Comparison of ENCODE assay signal across 1 mouse cellular context in the genomic region with DNA sequence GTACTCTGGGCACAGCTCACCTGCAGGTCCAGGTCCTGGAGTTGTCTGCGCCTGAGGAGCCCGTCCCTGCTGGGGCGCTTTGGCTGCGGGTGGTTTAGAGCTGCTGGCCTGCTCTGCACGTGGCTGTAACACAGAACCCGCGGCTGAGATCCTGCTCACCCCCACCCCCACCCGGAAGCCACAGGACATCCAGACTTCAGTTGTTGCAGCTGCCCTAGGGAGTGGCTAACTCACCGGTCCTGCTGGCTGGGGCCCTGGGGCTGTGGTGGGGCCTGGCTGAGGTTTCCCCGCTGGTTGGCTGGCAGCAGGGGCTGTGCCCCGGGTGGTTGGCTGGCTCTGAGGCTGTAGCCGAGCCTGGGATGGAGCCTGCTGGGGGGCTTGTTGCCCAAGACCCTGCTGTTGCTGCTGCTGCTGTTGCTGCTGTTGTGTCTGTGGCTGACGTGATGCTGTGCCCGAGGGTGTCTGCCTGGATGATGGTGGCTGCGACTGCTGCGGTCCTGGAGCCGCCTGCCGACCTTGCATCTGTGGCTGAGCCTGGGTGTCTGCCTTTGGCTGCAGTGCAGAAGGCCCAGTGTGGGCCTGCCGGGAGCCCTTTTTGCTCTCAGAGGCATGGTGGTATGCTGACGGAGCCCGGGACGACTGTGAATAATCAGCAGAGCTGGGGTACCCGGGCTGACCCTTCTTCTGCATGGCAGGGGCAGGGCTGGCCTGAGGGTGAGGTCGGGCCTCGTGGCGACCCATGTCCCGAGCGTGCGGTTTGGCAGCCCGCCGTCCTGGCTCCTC.
TF ChIP-seq lines count a peak whose summit lies in the region.

No protein-coding gene starts in this region.

TF ChIP-seq in MEL, 35 proteins besides CTCF, POLR2A, EP300 and RAD21 (continued from another document):
- TF ChIP-seq E2F4 (IDR thresholded peaks at IDR 0.05; ENCODE audit: borderline replicate concordance, low read depth, low read length) (no peak), UBTF (IDR thresholded peaks at IDR 0.05; ENCODE audit: borderline replicate concordance, insufficient read depth, low read depth, low read length) (no peak), CHD2 (IDR thresholded peaks at IDR 0.05; ENCODE audit: low read length) (peak; percentile 26; the same call in 1 of the 2 replicates), CHD1 (IDR thresholded peaks at IDR 0.05; ENCODE audit: low read depth, low read length) (no peak), MAZ (IDR thresholded peaks at IDR 0.05; ENCODE audit: low read depth, low read length) (no peak), ZC3H11A (IDR thresholded peaks at IDR 0.05; ENCODE audit: low read depth, low read length) (no peak), POLR2AphosphoS5 (IDR thresholded peaks at IDR 0.05; ENCODE audit: borderline replicate concordance, low read depth, low read length) (no peak), NRF1 (IDR thresholded peaks at IDR 0.05; ENCODE audit: insufficient read depth, low read depth, low read length, poor library complexity, severe bottlenecking) (no peak), MXI1 (IDR thresholded peaks at IDR 0.05; ENCODE audit: low read depth, low read length) (peak; percentile 96), RCOR1 (IDR thresholded peaks at IDR 0.05; ENCODE audit: low read depth, low read length) (no peak), KAT2A (conservative IDR thresholded peaks at IDR 0.05; ENCODE audit: low read depth, low read length) (no peak), TAL1 (IDR thresholded peaks at IDR 0.05; ENCODE audit: low read length) (no peak), MAX (IDR thresholded peaks at IDR 0.05; ENCODE audit: low read length) (peak; percentile 94), MEF2A (IDR thresholded peaks at IDR 0.05; ENCODE audit: extremely low read depth, insufficient replicate concordance, low read depth, low read length, poor library complexity, severe bottlenecking) (no peak), MYC (IDR thresholded peaks at IDR 0.05; ENCODE audit: low read depth, low read length) (peak; percentile 97), TBP (IDR thresholded peaks at IDR 0.05; ENCODE audit: low read depth, low read length) (peak; percentile 39; the same call in 1 of the 2 replicates), JUND (IDR thresholded peaks at IDR 0.05; ENCODE audit: low read depth, low read length) (no peak), ZKSCAN1 (IDR thresholded peaks at IDR 0.05; ENCODE audit: low read depth, low read length) (no peak; the same call in 1 of the 2 replicates), ZMIZ1 (IDR thresholded peaks at IDR 0.05; ENCODE audit: low read depth, low read length) (no peak), GATA1 (IDR thresholded peaks at IDR 0.05; ENCODE audit: low read depth, low read length) (no peak), BHLHE40 (IDR thresholded peaks at IDR 0.05; ENCODE audit: borderline replicate concordance, low read depth, low read length) (peak; percentile 69), TCF12 (IDR thresholded peaks at IDR 0.05; ENCODE audit: low read depth, low read length) (peak; percentile 56; the same call in 1 of the 2 replicates), USF2 (IDR thresholded peaks at IDR 0.05; ENCODE audit: borderline replicate concordance in 1 of 2, insufficient read depth in 1 of 2, low read depth in 1 of 2, low read length in 2 of 2) (no peak), HCFC1 (IDR thresholded peaks at IDR 0.05; ENCODE audit: low read depth, low read length) (peak; percentile 58; the same call in 1 of the 2 replicates), NELFE (IDR thresholded peaks at IDR 0.05; ENCODE audit: low read depth, low read length) (peak; percentile 50), SMC3 (IDR thresholded peaks at IDR 0.05; ENCODE audit: low read depth, low read length) (no peak), ZNF384 (IDR thresholded peaks at IDR 0.05; ENCODE audit: low read depth, low read length) (no peak), MAFK (IDR thresholded peaks at IDR 0.05; ENCODE audit: borderline replicate concordance, low read depth, low read length) (no peak)
